Mouse (Mus musculus): ENCODE results near the gene Dcst1. TPM values are rescaled to one million over a fixed set of nuclear protein-coding genes. Genes with fewer than 3 reads are reported as not detected.
A peak's percentile ranks its signal among the peaks of the same experiment; 100 is the strongest.

Gene Dcst1
- total RNA-seq, 2 experiments from 2014 or later = not detected

- intact Hi-C loops (cut with DNase I) = no loop called here
- DNase-seq = peak; percentile 31 to 54
Observed at GRCm38 (mm10) chr3:89390111-89390515, 25.1 kb upstream of the Dcst1 start.

GRCm38 (mm10) chr3:89388901-89389740 lies 24.1 kb upstream of the Dcst1 start:
- intact Hi-C loops (cut with DNase I) = no loop called here

GRCm38 (mm10) chr3:89388134-89388881 lies 23.3 kb upstream of the Dcst1 start:
- peak; percentile 62 to 63 for DNase-seq
- intact Hi-C loops (cut with DNase I) = no loop called here

More at GRCm38 (mm10) chr3:89388901-89389740, 24.1 kb upstream of the Dcst1 start:
- no peak for DNase-seq

- DNase-seq = peak in 1 of 2 experiments; percentile 28
- intact Hi-C loops (cut with DNase I) = no loop called here
Observed at GRCm38 (mm10) chr3:89387632-89388031, 22.6 kb upstream of the Dcst1 start.

DNA sequence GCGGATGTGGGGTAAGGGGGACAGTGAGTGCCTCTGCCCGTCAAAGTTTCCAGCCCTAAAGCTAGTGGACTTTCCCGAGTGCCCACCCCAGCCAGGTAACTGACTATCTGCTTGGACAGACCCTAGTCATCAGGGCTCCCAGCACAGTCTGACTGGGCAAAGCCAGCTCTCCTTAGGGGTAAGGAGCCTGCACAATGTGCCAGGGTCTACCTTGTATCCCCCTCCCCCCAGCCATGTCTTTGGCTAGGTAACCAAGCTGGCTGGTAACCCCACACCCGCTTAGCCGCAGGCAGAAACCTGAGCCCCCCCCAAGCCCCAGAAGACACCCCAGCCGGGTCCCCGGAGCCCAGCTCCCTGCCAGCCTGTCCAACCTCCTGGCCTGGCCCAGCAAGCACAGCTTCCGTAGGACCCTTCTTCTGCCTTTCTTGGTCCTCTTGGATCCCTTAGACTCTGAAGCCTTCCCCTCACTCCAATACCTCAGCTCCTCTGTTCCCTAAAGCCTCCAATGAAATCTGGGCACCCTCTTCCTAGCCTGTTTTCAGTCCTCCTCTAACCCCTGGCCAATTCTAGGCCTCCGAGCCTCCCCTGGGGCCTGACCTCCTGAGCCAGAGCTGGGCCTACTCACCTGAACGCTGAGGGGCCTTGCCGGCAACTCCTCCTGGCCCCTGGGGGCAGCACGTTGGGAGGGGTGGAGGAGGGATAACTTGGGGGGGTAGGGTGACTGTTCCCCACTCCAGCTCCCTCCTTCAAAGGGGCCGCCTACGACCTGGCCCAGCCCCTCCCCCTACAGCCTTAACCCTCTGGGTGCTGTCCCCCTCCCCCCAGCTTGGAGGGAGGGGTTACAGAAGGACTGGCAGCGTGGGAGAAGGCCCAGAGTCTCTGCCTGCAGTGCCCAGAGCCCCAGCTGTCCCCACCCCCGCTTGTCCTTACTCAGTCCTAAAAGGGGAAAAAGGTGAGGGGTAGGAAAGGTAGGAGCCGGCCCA lies 21.7 kb upstream of the Dcst1 start:
- intact Hi-C loops (cut with DNase I) = no loop called here
- no peak for DNase-seq

- no peak for DNase-seq
- intact Hi-C loops (cut with DNase I) = no loop called here
Observed at GRCm38 (mm10) chr3:89385451-89385850, 20.4 kb upstream of the Dcst1 start.

- DNase-seq = no peak
- intact Hi-C loops (cut with DNase I) = no loop called here
Observed at GRCm38 (mm10) chr3:89384331-89385076, 19.5 kb upstream of the Dcst1 start.

- no peak for DNase-seq
- intact Hi-C loops (cut with DNase I) = no loop called here
Observed at GRCm38 (mm10) chr3:89383651-89384255, 18.7 kb upstream of the Dcst1 start.

- intact Hi-C loops (cut with DNase I) = no loop called here
- DNase-seq = no peak
Observed at GRCm38 (mm10) chr3:89382950-89383349, 17.9 kb upstream of the Dcst1 start.

GRCm38 (mm10) chr3:89382033-89382882 lies 17.2 kb upstream of the Dcst1 start:
- no peak for DNase-seq
- intact Hi-C loops (cut with DNase I) = no loop called here

DNA sequence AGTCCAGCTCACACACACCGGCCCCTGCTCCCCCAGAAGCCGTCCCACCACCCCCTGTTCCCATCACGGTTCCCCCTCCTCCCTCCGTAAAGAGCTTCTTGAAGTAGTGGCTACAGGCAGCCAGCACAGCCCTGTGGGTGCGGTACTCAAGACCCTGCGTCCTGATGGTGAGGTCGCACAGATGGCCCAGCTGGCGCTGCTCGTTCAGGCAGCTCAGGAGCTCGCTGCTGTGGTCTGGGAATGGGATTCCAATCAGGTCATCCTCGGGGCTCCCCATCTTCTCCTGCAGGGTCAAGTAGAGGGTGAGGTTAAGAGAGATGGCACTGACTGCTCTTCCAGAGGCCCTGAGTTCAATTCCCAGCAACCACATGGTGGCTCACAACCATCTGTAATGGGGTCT lies 16.2 kb upstream of the Dcst1 start:
- DNase-seq = no peak
- intact Hi-C loops (cut with DNase I) = no loop called here

- DNase-seq = no peak
- intact Hi-C loops (cut with DNase I) = no loop called here
Observed at GRCm38 (mm10) chr3:89380711-89381110, 15.7 kb upstream of the Dcst1 start.

DNA sequence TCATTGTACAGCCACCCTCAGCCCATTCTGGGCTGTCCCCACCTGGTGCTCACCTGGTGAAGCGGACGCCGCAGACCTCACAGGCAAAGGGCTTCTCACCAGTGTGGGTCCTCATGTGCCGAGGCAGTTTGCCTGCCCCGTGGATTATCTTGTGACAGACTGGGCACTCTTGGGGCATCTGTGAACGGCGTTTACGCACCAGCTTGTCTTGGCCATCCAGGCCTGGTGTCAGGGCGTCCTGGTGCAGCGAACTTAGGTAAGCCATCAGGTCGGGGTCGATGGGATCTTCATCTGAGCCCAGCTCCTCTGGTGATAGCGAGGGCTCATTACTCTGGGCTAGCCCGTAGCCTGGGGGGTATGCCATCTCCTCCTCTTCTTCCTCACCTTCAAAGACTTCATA lies 15.2 kb upstream of the Dcst1 start:
- DNase-seq = no peak
- intact Hi-C loops (cut with DNase I) = no loop called here

DNA sequence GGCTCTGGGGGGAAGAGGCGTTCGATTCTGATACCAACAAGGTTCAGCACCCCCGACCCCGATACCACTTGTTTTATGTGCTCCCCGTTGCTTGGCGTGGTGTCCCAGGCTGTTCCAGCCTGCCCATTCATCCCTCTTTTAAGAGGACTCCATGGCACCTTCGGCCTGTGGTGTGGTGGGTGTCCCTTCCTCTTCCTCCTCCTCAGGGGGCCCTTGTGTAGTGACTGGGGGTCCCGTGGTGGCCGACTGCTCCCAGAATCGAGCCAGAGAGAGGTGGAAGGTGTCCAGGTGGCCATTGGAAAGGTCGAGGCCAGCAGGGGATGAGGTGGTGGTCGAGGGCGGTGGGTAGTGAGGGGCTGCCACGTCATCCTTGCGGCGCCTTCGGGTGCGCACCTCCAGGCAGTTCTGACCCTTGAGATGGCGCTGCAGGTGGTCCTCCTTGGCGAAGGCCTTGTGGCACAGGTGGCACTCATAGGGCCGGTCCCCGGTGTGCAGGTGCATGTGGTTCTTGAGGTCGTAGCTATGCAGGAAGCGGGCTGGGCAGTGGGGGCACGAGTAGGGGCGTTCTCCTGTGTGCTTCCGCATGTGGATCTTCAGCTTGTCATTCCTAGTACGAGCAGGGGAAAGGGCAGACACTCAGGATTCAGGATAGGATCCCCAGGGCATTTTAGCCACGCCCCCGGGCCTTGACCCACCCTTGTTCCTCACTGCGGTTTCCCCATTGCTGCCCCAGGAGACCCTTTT lies 14.5 kb upstream of the Dcst1 start:
- intact Hi-C loops (cut with DNase I) = loop anchor here (2.0 kb wide), 1 partner anchor 13 kb away; no protein-coding TSS in a partner anchor
- no peak for DNase-seq

DNA sequence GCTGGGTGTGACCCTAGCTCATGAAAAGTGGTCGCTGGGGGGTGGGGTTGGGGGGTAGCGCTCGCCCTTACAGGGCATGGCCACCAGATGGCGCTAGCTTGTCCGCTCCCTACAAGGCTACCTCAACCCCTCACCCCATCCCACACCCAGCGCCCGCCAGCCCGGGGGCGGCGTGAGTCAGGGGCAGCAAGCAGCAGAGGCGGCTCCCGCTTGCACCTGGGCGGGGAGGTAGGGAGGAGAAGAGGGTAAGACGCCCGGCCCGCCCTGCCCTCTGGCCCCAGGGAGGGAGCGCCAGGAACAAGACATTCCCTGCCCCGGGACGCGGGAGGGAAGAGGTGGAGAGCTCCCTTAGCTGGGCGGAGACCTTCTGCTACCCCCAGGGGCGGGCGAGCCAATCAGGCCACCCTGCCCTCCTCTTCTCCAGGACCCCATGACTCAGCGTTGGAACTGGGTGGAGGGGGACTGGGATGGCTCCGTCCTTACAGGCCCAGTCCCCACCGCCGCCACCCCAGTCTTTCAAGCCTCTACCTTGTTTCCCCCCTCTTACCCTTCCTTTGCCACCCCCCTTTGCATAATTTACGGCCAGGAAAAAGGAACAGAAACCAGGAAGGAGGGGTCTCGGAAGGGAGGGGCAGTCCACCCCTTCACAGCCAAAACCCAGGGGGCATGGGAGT lies 13.5 kb upstream of the Dcst1 start:
- DNase-seq = peak; percentile 72 to 86
- intact Hi-C loops (cut with DNase I) = loop anchor here (1.0 to 2.0 kb wide), 2 partner anchors 14 to 107 kb away; no protein-coding TSS in a partner anchor

GRCm38 (mm10) chr3:89377831-89378230 lies 12.8 kb upstream of the Dcst1 start:
- no peak for DNase-seq
- intact Hi-C loops (cut with DNase I) = loop anchor here (1.0 to 2.0 kb wide), 2 partner anchors 15 to 107 kb away; no protein-coding TSS in a partner anchor

GRCm38 (mm10) chr3:89373581-89374231 lies 8.7 kb upstream of the Dcst1 start:
- DNase-seq = no peak
- intact Hi-C loops (cut with DNase I) = no loop called here
